In genomic region chr17:24454756-24455522, GRCm38 (mm10) we compare ENCODE assay signal across 8 mouse cellular contexts. TPM values are rescaled to one million over a fixed set of nuclear protein-coding genes. Genes with fewer than 3 reads are reported as not detected.
DNase-seq lines count a peak whose midpoint lies in the region; ATAC-seq and TF ChIP-seq lines count a peak whose summit lies in the region.

No protein-coding gene starts in this region.

- H3K4me2 ChIP-seq in forebrain, embryonic 13.5 days, result peak overlapping the region; percentile 85
- H3K4me2 ChIP-seq in neural tube, embryonic 15.5 days, result peak overlapping the region; percentile 67

- H3K36me3 ChIP-seq in ES-Bruce4 (ENCODE audit: control insufficient read depth, insufficient read depth, low read length, poor library complexity, severe bottlenecking), result no peaks in the 10 kb centered on the region; the same call in 1 of the 2 replicates
- H3K36me3 ChIP-seq in forebrain, embryonic 13.5 days (ENCODE audit: poor library complexity, severe bottlenecking), result peaks cover 18% of the 10 kb centered on the region
- peaks cover 17% of the 10 kb centered on the region; the same call in 1 of the 2 replicates for H3K36me3 ChIP-seq in neural tube, embryonic 15.5 days

- H3K27me3 ChIP-seq in ES-Bruce4 (ENCODE audit: control insufficient read depth, insufficient read depth, low read length, poor library complexity, severe bottlenecking), result no peaks in the 10 kb centered on the region
- no peaks in the 10 kb centered on the region for H3K27me3 ChIP-seq in forebrain, embryonic 13.5 days
- H3K27me3 ChIP-seq in neural tube, embryonic 15.5 days (replicated peaks), result no peaks in the 10 kb centered on the region

- peak overlapping the region; percentile 75 for H3K9ac ChIP-seq in ES-Bruce4 (ENCODE audit: low read depth, poor library complexity, severe bottlenecking)
- H3K9ac ChIP-seq in forebrain, embryonic 13.5 days, result peak overlapping the region; percentile 94
- H3K9ac ChIP-seq in neural tube, embryonic 15.5 days (replicated peaks), result peak overlapping the region; percentile 95

- H3K4me3 ChIP-seq in ES-Bruce4 (ENCODE audit: low read depth, low read length), result peak overlapping the region; percentile 90
- peak overlapping the region; percentile 82 for H3K4me3 ChIP-seq in forebrain, embryonic 13.5 days
- H3K4me3 ChIP-seq in neural tube, embryonic 15.5 days (replicated peaks), result peak overlapping the region; percentile 72

- peak; percentile 98 to 100 for DNase-seq in heart, postnatal 14 days
- peak; percentile 99 for DNase-seq in layer of hippocampus, adult 11-12 months (ENCODE audit: low spot score)
- peak; percentile 99 to 100 for DNase-seq in lung, adult 18-20 months
- DNase-seq in testis, postnatal 14 days (ENCODE audit: low spot score), result peak; percentile 100

- no peaks in the 10 kb centered on the region for H3K9me3 ChIP-seq in ES-Bruce4 (replicated peaks; ENCODE audit: control insufficient read depth, insufficient read depth, low read length, poor library complexity, severe bottlenecking)
- no peaks in the 10 kb centered on the region for H3K9me3 ChIP-seq in forebrain, embryonic 13.5 days (replicated peaks)
- H3K9me3 ChIP-seq in neural tube, embryonic 15.5 days (replicated peaks), result no peaks in the 10 kb centered on the region

- peak overlapping the region; percentile 21; the same call in 1 of the 2 replicates for H3K27ac ChIP-seq in ES-Bruce4 (ENCODE audit: insufficient read depth, low read length)
- H3K27ac ChIP-seq in forebrain, embryonic 13.5 days, result peak overlapping the region; percentile 92
- H3K27ac ChIP-seq in neural tube, embryonic 15.5 days (replicated peaks), result peak overlapping the region; percentile 92

- peak; percentile 31 for TF ChIP-seq POLR2A in ES-Bruce4 (IDR thresholded peaks at IDR 0.05; ENCODE audit: insufficient read depth, low read length)

- TF ChIP-seq CTCF in ES-Bruce4 (IDR thresholded peaks at IDR 0.05; ENCODE audit: low read depth, low read length), result no peak

- under 1% methylated on average over 67 of the region's 67 CpGs for WGBS in forebrain, embryonic 13.5 days
- WGBS in neural tube, embryonic 15.5 days, result under 1% methylated on average over 67 of the region's 67 CpGs

- TF ChIP-seq EP300 in ES-Bruce4 (IDR thresholded peaks at IDR 0.05; ENCODE audit: insufficient read depth, low read depth, low read length), result 0 out of 2 replicates have a peak, but pooled peaks have one; percentile 16

- peak; percentile 93 for ATAC-seq in cerebellum, adult (ENCODE audit: insufficient number of reproducible peaks, low FRiP score, low TSS enrichment)
- peak; percentile 96 for ATAC-seq in forebrain, embryonic 13.5 days
- peak; percentile 96 for ATAC-seq in neural tube, embryonic 15.5 days (ENCODE audit: low FRiP score)

- intact Hi-C loops in heart, postnatal 14 days (cut with DNase I), result loop anchor here (2.0 kb wide), 1 partner anchor 28 kb away; the partner anchor contains the start of gene Eci1

- H3K4me1 ChIP-seq in ES-Bruce4 (ENCODE audit: control insufficient read depth, insufficient read depth, low read length), result no peaks in the 10 kb centered on the region
- H3K4me1 ChIP-seq in forebrain, embryonic 13.5 days, result peaks cover 23% of the 10 kb centered on the region
- H3K4me1 ChIP-seq in neural tube, embryonic 15.5 days, result peaks cover 39% of the 10 kb centered on the region

RNA-seq across cellular contexts. Expression of gene Dnase1l2, which starts 12.0 kb away (rescaled TPM):
- polyA plus RNA-seq in ES-Bruce4 (2011; ENCODE audit: insufficient read depth, insufficient read length, low read depth, missing spikeins), result 0.42 and 0.99 TPM in 2 replicates
- polyA plus RNA-seq in forebrain, embryonic 13.5 days (2015; fragmentation: Nextera tagmentation; extraction: Ambion mirVana), result 4.4 and 4.7 TPM in 2 replicates
- total RNA-seq in heart, postnatal 14 days (2021), result 1 to 10 TPM; 2.0 to 2.3 TPM
- polyA plus RNA-seq in neural tube, embryonic 15.5 days (2015; fragmentation: Nextera tagmentation; extraction: Ambion mirVana), result 5.4 and 8.7 TPM in 2 replicates

RNA-seq across cellular contexts. Expression of gene E4f1, which starts 15.2 kb away (rescaled TPM):
- 13.0 and 15.3 TPM in 2 replicates for polyA plus RNA-seq in ES-Bruce4 (2011; ENCODE audit: insufficient read depth, insufficient read length, low read depth, missing spikeins)
- polyA plus RNA-seq in forebrain, embryonic 13.5 days (2015; fragmentation: Nextera tagmentation; extraction: Ambion mirVana), result 38.8 and 39.8 TPM in 2 replicates
- total RNA-seq in heart, postnatal 14 days (2021), result 10 to 100 TPM; 13.6 to 16.2 TPM
- 46.3 and 49.5 TPM in 2 replicates for polyA plus RNA-seq in neural tube, embryonic 15.5 days (2015; fragmentation: Nextera tagmentation; extraction: Ambion mirVana)

RNA-seq across cellular contexts. Expression of gene Pgp, which starts 15.3 kb away (rescaled TPM):
- polyA plus RNA-seq in ES-Bruce4 (2011; ENCODE audit: insufficient read depth, insufficient read length, low read depth, missing spikeins), result 15.4 and 16.4 TPM in 2 replicates
- 52.3 and 56.7 TPM in 2 replicates for polyA plus RNA-seq in forebrain, embryonic 13.5 days (2015; fragmentation: Nextera tagmentation; extraction: Ambion mirVana)
- 10 to 100 TPM; 43.2 to 43.4 TPM for total RNA-seq in heart, postnatal 14 days (2021)
- polyA plus RNA-seq in neural tube, embryonic 15.5 days (2015; fragmentation: Nextera tagmentation; extraction: Ambion mirVana), result 76.1 and 79.7 TPM in 2 replicates

RNA-seq across cellular contexts. Expression of gene Bricd5, which starts 18.7 kb away (rescaled TPM):
- not detected in 2 replicates for polyA plus RNA-seq in ES-Bruce4 (2011; ENCODE audit: insufficient read depth, insufficient read length, low read depth, missing spikeins)
- 0.26 TPM in 1 of 2 replicates, not detected in the other for polyA plus RNA-seq in forebrain, embryonic 13.5 days (2015; fragmentation: Nextera tagmentation; extraction: Ambion mirVana)
- under 1 TPM in 1 of 2 experiments, not detected in 1; 0.38 TPM for total RNA-seq in heart, postnatal 14 days (2021)
- polyA plus RNA-seq in neural tube, embryonic 15.5 days (2015; fragmentation: Nextera tagmentation; extraction: Ambion mirVana), result 0.73 TPM in 1 of 2 replicates, not detected in the other

RNA-seq across cellular contexts. Expression of gene Mlst8, which starts 23.9 kb away (rescaled TPM):
- 20.4 and 22.8 TPM in 2 replicates for polyA plus RNA-seq in ES-Bruce4 (2011; ENCODE audit: insufficient read depth, insufficient read length, low read depth, missing spikeins)
- 33.9 and 39.1 TPM in 2 replicates for polyA plus RNA-seq in forebrain, embryonic 13.5 days (2015; fragmentation: Nextera tagmentation; extraction: Ambion mirVana)
- 10 to 100 TPM in 1 of 2 experiments, 1 to 10 TPM in 1; 10.0 to 10.8 TPM for total RNA-seq in heart, postnatal 14 days (2021)
- polyA plus RNA-seq in neural tube, embryonic 15.5 days (2015; fragmentation: Nextera tagmentation; extraction: Ambion mirVana), result 29.5 and 33.1 TPM in 2 replicates

Comparison
In these comparisons a context has a peak if more than half of its experiments do, and no peak if none do; other contexts are left out.
1. Peak in every context shown above with its lines: DNase-seq, ATAC-seq, H3K4me3 ChIP-seq and H3K27ac ChIP-seq.
2. H3K27ac ChIP-seq: peak in every context shown above with its lines; median percentile 92 in forebrain, embryonic 13.5 days; 92 in neural tube, embryonic 15.5 days; 21 in ES-Bruce4.